Mouse (Mus musculus): Measurements from ENCODE around the gene Olfr1423.

Olfr1423 gene

GRCm38 (mm10) chr19:12008410-12009380 lies 32.4 kb downstream of the Olfr1423 start:
- in situ Hi-C loops (cut with MboI; ENCODE audit: unreplicated experiment in 2 of 2): loop anchor here (5.0 to 25.0 kb wide), 8 partner anchors 96 to 946 kb away; partner anchors contain the start of genes Gm4952 (in 1 of the 2), Mrpl16 (in 1 of the 2) and Patl1 (in 1 of the 2)

- in situ Hi-C loops (cut with MboI; ENCODE audit: unreplicated experiment in 2 of 2): loop anchor here (5.0 to 25.0 kb wide), 8 partner anchors 95 to 945 kb away; partner anchors contain the start of genes Gm4952 (in 1 of the 2), Mrpl16 (in 1 of the 2) and Patl1 (in 1 of the 2)
Measured at GRCm38 (mm10) chr19:12007105-12007931, 33.8 kb downstream of the Olfr1423 start.

- in situ Hi-C loops (cut with MboI; ENCODE audit: unreplicated experiment in 2 of 2): loop anchor here (5.0 to 25.0 kb wide), 8 partner anchors 94 to 944 kb away; partner anchors contain the start of genes Gm4952 (in 1 of the 2), Mrpl16 (in 1 of the 2) and Patl1 (in 1 of the 2)
Measured at GRCm38 (mm10) chr19:12006361-12006947, 34.7 kb downstream of the Olfr1423 start.

GRCm38 (mm10) chr19:12005376-12006360 lies 35.4 kb downstream of the Olfr1423 start:
- in situ Hi-C loops (cut with MboI; ENCODE audit: unreplicated experiment in 2 of 2): loop anchor here (5.0 to 25.0 kb wide), 8 partner anchors 93 to 943 kb away; partner anchors contain the start of genes Gm4952 (in 1 of the 2), Mrpl16 (in 1 of the 2) and Patl1 (in 1 of the 2)

- in situ Hi-C loops (cut with MboI; ENCODE audit: unreplicated experiment in 2 of 2): loop anchor here (5.0 to 25.0 kb wide), 8 partner anchors 92 to 942 kb away; partner anchors contain the start of genes Gm4952 (in 1 of the 2), Mrpl16 (in 1 of the 2) and Patl1 (in 1 of the 2)
Measured at GRCm38 (mm10) chr19:12004216-12005008, 36.7 kb downstream of the Olfr1423 start.

GRCm38 (mm10) chr19:12003568-12003967 lies 37.5 kb downstream of the Olfr1423 start:
- in situ Hi-C loops (cut with MboI; ENCODE audit: unreplicated experiment in 2 of 2): loop anchor here (10.0 to 25.0 kb wide), 5 partner anchors 484 to 941 kb away; partner anchors contain the start of gene Gm4952 (in 1 of the 2)

GRCm38 (mm10) chr19:12002791-12003190 lies 38.3 kb downstream of the Olfr1423 start:
- in situ Hi-C loops (cut with MboI; ENCODE audit: unreplicated experiment in 2 of 2): loop anchor here (10.0 to 25.0 kb wide), 5 partner anchors 485 to 940 kb away; partner anchors contain the start of gene Gm4952 (in 1 of the 2)

GRCm38 (mm10) chr19:12002125-12002524 lies 39.0 kb downstream of the Olfr1423 start:
- in situ Hi-C loops (cut with MboI; ENCODE audit: unreplicated experiment in 2 of 2): loop anchor here (10.0 to 25.0 kb wide), 5 partner anchors 485 to 940 kb away; partner anchors contain the start of gene Gm4952 (in 1 of the 2)

GRCm38 (mm10) chr19:12001686-12002085 lies 39.4 kb downstream of the Olfr1423 start:
- in situ Hi-C loops (cut with MboI; ENCODE audit: unreplicated experiment in 2 of 2): loop anchor here (10.0 to 25.0 kb wide), 5 partner anchors 486 to 939 kb away; partner anchors contain the start of gene Gm4952 (in 1 of the 2)

GRCm38 (mm10) chr19:11995722-11996448 lies 45.2 kb downstream of the Olfr1423 start:
- in situ Hi-C loops (cut with MboI; ENCODE audit: unreplicated experiment in 2 of 2): no loop called here

GRCm38 (mm10) chr19:11994703-11995431 lies 46.2 kb downstream of the Olfr1423 start:
- in situ Hi-C loops (cut with MboI; ENCODE audit: unreplicated experiment in 2 of 2): no loop called here

- in situ Hi-C loops (cut with MboI; ENCODE audit: unreplicated experiment in 2 of 2): no loop called here
Measured at GRCm38 (mm10) chr19:11992441-11993029, 48.6 kb downstream of the Olfr1423 start.

- in situ Hi-C loops (cut with MboI; ENCODE audit: unreplicated experiment in 2 of 2): no loop called here
Measured at GRCm38 (mm10) chr19:11992034-11992433, 49.1 kb downstream of the Olfr1423 start.

GRCm38 (mm10) chr19:11989334-11989733 lies 51.8 kb downstream of the Olfr1423 start:
- in situ Hi-C loops (cut with MboI; ENCODE audit: unreplicated experiment in 2 of 2): loop anchor here in 1 of 2 experiments (5.0 kb wide), 1 partner anchor 62 kb away; no protein-coding TSS in a partner anchor

- in situ Hi-C loops (cut with MboI; ENCODE audit: unreplicated experiment in 2 of 2): loop anchor here in 1 of 2 experiments (5.0 kb wide), 1 partner anchor 61 kb away; no protein-coding TSS in a partner anchor
Measured at GRCm38 (mm10) chr19:11987841-11988240, 53.3 kb downstream of the Olfr1423 start.

- in situ Hi-C loops (cut with MboI; ENCODE audit: unreplicated experiment in 2 of 2): loop anchor here in 1 of 2 experiments (5.0 kb wide), 1 partner anchor 57 kb away; no protein-coding TSS in a partner anchor
Measured at GRCm38 (mm10) chr19:11984614-11985013, 56.5 kb downstream of the Olfr1423 start.

Data from v-Abl transformed pro-B cells (cell line).